Mouse (Mus musculus): ENCODE results near the gene Olfr601.
"Not testable (repeated sequence)": the region's sequence is repeated elsewhere in the genome, so short reads cannot be mapped to it uniquely, and the experiment has no call there.

Olfr601 gene

DNA sequence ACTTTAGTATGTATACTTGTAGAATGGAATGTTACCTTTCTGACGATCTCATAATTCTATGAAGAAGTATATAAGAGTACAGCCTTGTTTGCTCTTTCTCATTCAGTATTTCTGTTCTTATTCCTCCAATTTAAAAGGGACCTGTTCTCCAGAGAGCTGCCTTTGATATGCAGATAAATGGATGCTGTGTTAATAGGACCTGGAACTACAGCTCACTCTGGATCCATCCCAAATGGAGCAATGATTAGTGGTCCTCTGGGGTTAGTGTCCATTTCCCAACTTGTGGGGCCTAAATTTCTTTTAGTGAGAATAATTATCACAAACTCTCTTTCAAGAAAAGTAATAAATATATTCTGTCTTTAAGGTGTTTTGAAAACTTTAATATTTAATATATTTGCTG lies at the start of gene Olfr601:
Gene Olfr601, minus strand, starts transcription at position 101 of the 400 bp plus-strand sequence.
- no peak for DNase-seq

DNA sequence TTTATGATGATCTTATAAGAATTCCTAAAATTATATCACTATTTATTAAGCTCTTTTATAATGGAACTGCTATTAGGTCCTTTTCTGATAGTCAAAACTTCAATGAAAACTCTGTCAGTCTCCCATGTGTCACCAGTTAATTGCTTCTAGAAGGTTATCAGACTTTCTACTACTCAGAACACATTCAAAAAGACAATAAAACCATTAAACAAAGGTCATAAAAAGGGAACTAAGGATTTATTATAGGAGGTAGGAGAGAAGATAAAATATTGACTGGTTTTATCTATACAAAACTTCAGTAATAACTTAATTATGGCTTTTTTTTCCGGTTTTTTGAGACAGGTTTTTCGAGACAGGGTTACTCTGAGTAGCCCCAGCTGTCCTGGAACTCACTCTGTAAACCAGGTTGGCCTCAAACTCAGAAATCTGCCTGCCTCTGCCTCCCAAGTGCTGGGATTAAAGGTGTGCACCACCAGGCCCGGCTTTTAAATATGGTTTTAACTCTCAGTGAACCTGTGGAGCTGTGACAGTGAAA lies 44.1 kb upstream of the Olfr601 start:
- DNase-seq = not testable (repeated sequence)

DNA sequence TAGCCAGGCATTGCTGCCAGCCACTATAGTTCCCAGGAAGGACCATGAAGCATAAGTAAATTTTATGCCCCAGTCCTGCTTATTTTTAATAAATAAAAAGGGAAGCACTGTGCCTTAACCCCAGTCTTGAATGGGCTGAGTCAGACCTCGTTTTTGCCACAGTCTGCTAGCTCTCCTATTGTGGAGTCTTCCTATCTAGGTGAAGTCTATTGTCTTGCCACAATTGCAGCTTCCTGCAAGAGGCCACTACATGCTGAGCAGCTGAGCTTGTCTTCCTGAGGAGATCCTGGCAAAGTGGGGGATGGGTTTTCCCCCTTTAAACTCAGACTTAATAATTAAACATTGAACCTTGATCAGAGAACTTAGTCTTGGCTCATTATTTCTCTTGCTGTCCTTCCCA lies 36.5 kb upstream of the Olfr601 start:
- DNase-seq = no peak

DNA sequence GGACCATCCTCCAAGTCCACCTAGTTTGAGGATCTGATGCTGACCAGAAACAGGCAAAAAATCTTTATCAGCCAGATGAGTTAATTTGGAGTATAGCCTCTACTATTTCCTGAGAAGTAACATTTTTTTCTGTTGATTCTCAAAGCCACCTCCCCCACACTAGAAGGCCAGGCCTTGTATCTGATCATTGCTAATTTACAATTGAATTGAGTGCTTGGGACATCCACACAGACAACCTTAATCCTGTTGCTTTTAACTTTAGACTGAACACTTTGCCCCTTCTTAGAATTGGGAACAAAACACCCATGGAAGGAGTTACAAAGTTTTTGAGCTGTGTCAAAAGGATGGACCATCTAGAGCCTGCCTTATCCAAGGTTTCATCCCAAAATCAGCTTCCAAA lies 35.3 kb upstream of the Olfr601 start:
- no peak for DNase-seq

DNA sequence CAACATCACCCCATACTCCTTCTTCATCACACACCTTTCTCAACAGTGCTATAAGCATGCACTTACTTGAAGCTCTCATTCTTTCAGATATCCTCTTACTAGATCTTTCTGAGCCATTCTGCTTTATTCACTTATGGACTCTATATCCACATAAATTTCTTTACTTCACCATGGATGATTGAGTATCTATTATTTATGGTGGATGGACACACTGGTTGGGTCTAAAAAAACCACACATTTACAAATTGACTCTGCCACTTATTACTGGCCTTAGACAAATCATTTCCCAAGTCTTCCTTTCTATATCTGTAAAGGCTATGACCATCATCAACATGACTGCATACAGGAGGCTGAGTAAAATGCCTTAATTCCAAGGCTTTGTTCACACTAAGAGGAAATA lies 23.6 kb upstream of the Olfr601 start, which contains the start of gene Olfr603:
Gene Olfr603, minus strand, starts transcription at position 101 of the 400 bp plus-strand sequence.
- DNase-seq = no peak

DNA sequence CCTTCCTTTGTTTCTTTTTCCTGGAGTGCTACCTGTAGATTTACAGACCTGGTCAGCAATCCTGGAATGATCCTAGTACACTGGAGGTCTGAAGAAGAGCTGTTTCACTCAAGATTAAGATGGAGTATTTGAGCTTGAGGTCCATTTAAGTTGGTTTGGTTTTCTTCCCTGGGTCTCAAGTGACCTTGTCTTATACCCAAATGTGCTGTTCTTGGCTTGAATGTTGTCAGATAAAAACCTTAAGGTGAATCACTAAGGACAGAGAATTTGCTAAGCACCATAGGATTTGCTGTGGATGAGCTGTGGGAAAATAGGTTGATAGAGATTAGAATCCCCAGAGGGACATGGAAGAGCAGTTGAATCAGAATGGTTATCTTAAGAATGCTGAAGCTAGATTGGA lies 12.9 kb downstream of the Olfr601 start, which contains the start of gene Olfr600:
Gene Olfr600, minus strand, starts transcription at position 101 of the 400 bp plus-strand sequence.
- DNase-seq = no peak

DNA sequence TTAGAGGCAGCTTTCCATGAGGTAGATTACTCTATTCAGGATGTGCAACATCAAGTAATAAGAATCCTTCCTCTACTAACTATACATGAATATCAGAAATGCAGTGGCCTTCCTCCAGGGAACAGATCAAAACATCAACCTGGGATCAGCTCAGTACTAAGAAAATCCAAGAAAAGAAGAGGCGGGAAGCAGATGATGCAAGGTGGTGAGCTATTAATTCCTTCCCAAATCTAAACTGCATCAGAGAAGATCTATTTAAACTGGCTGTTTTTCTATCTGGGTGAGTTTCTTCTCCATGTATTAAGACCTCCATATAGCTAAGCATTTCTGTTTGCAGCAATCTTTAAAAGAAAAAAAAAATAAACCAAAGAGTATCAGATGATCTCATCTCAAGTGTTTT lies 26.8 kb downstream of the Olfr601 start, which contains the start of gene Olfr599:
Gene Olfr599, plus strand, starts transcription at position 301 of the 400 bp plus-strand sequence.
- DNase-seq = no peak

DNA sequence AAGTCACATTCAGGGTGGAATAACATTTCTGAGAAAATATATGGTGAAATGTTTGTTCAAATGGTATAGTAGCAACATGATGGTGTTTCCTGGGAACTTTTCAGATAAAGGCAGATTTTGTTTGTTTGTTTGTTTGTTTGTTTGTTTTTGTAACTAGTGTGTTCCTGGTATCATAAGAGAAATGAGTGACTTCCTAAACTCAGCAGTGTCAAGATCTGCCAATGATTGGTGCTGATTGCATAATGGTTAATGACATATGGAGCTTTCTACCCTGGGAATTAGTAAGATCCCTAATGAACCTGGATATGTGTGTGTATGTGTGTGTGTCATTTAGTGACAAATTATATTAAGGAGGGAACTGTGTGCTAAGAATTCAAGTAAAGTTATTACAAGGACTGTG lies 39.2 kb downstream of the Olfr601 start, which contains the start of gene Olfr598:
Gene Olfr598, plus strand, starts transcription at position 301 of the 400 bp plus-strand sequence.
- DNase-seq = no peak

DNA sequence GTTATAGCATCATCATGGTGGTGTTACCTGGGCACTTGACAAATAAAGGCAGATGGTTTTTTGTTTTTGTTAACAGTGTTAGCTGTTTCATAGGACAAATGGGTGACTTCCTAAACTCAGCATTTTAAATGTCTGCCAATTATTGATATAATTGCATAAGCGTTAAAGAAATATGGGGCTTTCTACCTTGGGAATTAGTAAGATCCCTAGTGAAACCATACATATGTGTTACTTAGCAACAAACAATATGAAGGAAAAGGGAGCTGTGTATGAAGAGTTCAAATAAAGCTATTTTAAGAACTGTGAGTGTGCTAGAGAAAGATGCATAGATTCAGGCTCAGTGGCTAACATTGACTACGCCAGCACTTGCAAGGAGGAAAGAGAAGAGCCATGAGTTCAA lies 46.4 kb downstream of the Olfr601 start, which contains the start of gene Olfr597:
Gene Olfr597, plus strand, starts transcription at position 301 of the 400 bp plus-strand sequence.
- not testable (repeated sequence) for DNase-seq
